Mouse (Mus musculus) MEL (cell line): ENCODE results near the gene Palld. TPM values are rescaled to one million over a fixed set of nuclear protein-coding genes. Genes with fewer than 3 reads are reported as not detected.

Experiments
- DNase-seq: peaks from one replicate; pipeline ENCODE4 v3.0.0; 2011; ENCODE audit warnings: low read depth, low spot score
- H3K27ac ChIP-seq: 2 replicates; pipeline ENCODE4 v1.5.1; 2012; ENCODE audit warnings: low read depth, mild to moderate bottlenecking, control low read depth, low read length, moderate library complexity; ENCODE audit not compliant: control insufficient read depth
- H3K27me3 ChIP-seq, 2 experiments: fragments of 150-350 bp in 1 of 2; sonication (generic) in 1 of 2; 2 replicates each; pipeline ENCODE4 v1.6.1; 2012; ENCODE audit warnings: low read length in 2 of 2, mild to moderate bottlenecking in 2 of 2, improper control_type of control experiment in 1 of 2, moderate library complexity in 1 of 2; ENCODE audit not compliant: insufficient read depth in 2 of 2, control insufficient read depth in 1 of 2
- H3K36me3 ChIP-seq, 2 experiments: 2 replicates each; pipeline ENCODE4 v1.6.1; 2012 to 2014; ENCODE audit warnings: low read length in 2 of 2, improper control_type of control experiment in 1 of 2, inconsistent platforms in 1 of 2, mild to moderate bottlenecking in 1 of 2; ENCODE audit not compliant: insufficient read depth in 2 of 2, control insufficient read depth in 1 of 2
- H3K4me1 ChIP-seq, 2 experiments: fragments of 150-350 bp in 1 of 2; sonication (generic) in 1 of 2; 2 replicates each; pipeline ENCODE4 v1.6.1; 2012; ENCODE audit warnings: low read length in 2 of 2, improper control_type of control experiment in 1 of 2, mild to moderate bottlenecking in 1 of 2; ENCODE audit not compliant: insufficient read depth in 2 of 2, control insufficient read depth in 1 of 2
- H3K4me3 ChIP-seq, 2 experiments: fragments of 150-350 bp in 1 of 2; sonication (generic) in 1 of 2; 2 replicates each; pipeline ENCODE4 v1.5.1; 2012; ENCODE audit warnings: low read depth in 2 of 2, low read length in 2 of 2, mild to moderate bottlenecking in 2 of 2, moderate library complexity in 2 of 2, control low read depth in 1 of 2, improper control_type of control experiment in 1 of 2; ENCODE audit not compliant: control insufficient read depth in 1 of 2, insufficient read depth in 1 of 2
- H3K79me2 ChIP-seq: 2 replicates; pipeline ENCODE4 v1.6.1; 2012; ENCODE audit warnings: mild to moderate bottlenecking, low read length, moderate library complexity; ENCODE audit not compliant: control insufficient read depth, poor library complexity, insufficient read depth
- H3K9ac ChIP-seq: 2 replicates; pipeline ENCODE4 v1.6.1; 2012; ENCODE audit warnings: low read depth, mild to moderate bottlenecking, control low read depth, low read length, moderate library complexity; ENCODE audit not compliant: control insufficient read depth, poor library complexity, severe bottlenecking
- H3K9me3 ChIP-seq: fragments of 150-350 bp; sonication (generic); replicated peaks from 2 replicates; pipeline ENCODE4 v1.6.1; 2012; ENCODE audit warnings: mild to moderate bottlenecking, low read length, improper control_type of control experiment, moderate library complexity; ENCODE audit not compliant: insufficient read depth
- CHD1 ChIP-seq: IDR thresholded peaks from 2 replicates; pipeline ENCODE4 v1.6.1; 2012; ENCODE audit warnings: low read depth, mild to moderate bottlenecking, inconsistent platforms, low read length, improper control_type of control experiment
- CHD2 ChIP-seq: IDR thresholded peaks from 2 replicates; pipeline ENCODE4 v1.6.1; 2011; ENCODE audit warnings: low read length, improper control_type of control experiment
- E2F4 ChIP-seq: IDR thresholded peaks from 2 replicates; pipeline ENCODE4 v1.6.1; 2011; ENCODE audit warnings: low read depth, low read length, improper control_type of control experiment, borderline replicate concordance
- ELF1 ChIP-seq: IDR thresholded peaks from 2 replicates; pipeline ENCODE4 v1.6.1; 2014; ENCODE audit warnings: low read depth, mild to moderate bottlenecking, inconsistent platforms, low read length, improper control_type of control experiment, moderate library complexity
- EP300 ChIP-seq, 2 experiments: IDR thresholded peaks; 2 replicates each; pipeline ENCODE4 v1.6.1; 2011; ENCODE audit warnings: improper control_type of control experiment in 2 of 2, low read length in 2 of 2, low read depth in 1 of 2, mild to moderate bottlenecking in 1 of 2
- ETS1 ChIP-seq: IDR thresholded peaks from 2 replicates; pipeline ENCODE4 v1.6.1; 2012; ENCODE audit warnings: low read depth, mild to moderate bottlenecking, inconsistent platforms, low read length, improper control_type of control experiment, moderate library complexity
- GATA1 ChIP-seq: IDR thresholded peaks from 2 replicates; pipeline ENCODE4 v1.6.1; 2011; ENCODE audit warnings: low read depth, low read length, improper control_type of control experiment
- HCFC1 ChIP-seq: IDR thresholded peaks from 2 replicates; pipeline ENCODE4 v1.6.1; 2012; ENCODE audit warnings: low read depth, mild to moderate bottlenecking, inconsistent platforms, low read length, improper control_type of control experiment, moderate library complexity
- KAT2A ChIP-seq: conservative IDR thresholded peaks from 2 replicates; pipeline ENCODE4 v1.6.1; 2012; ENCODE audit warnings: low read depth, low read length, improper control_type of control experiment, inconsistent platforms
- MAFK ChIP-seq: IDR thresholded peaks from 2 replicates; pipeline ENCODE4 v1.6.1; 2011; ENCODE audit warnings: low read depth, mild to moderate bottlenecking, low read length, improper control_type of control experiment, borderline replicate concordance
- MAZ ChIP-seq: IDR thresholded peaks from 2 replicates; pipeline ENCODE4 v1.6.1; 2012; ENCODE audit warnings: low read depth, mild to moderate bottlenecking, inconsistent platforms, low read length, improper control_type of control experiment
- MEF2A ChIP-seq: IDR thresholded peaks from 2 replicates; pipeline ENCODE4 v1.6.1; 2014; ENCODE audit warnings: low read depth, mild to moderate bottlenecking, inconsistent platforms, low read length, improper control_type of control experiment; ENCODE audit not compliant: poor library complexity, insufficient replicate concordance, severe bottlenecking; ENCODE audit errors: extremely low read depth
- MXI1 ChIP-seq: IDR thresholded peaks from 2 replicates; pipeline ENCODE4 v1.6.1; 2011; ENCODE audit warnings: mild to moderate bottlenecking, low read depth, low read length, improper control_type of control experiment
- MYB ChIP-seq: IDR thresholded peaks from 2 replicates; pipeline ENCODE4 v1.6.1; 2011; ENCODE audit warnings: mild to moderate bottlenecking, low read depth, low read length, improper control_type of control experiment
- POLR2AphosphoS2 ChIP-seq: IDR thresholded peaks from 2 replicates; pipeline ENCODE4 v1.6.1; 2011; ENCODE audit warnings: low read length, improper control_type of control experiment
- POLR2AphosphoS5 ChIP-seq: IDR thresholded peaks from 2 replicates; pipeline ENCODE4 v1.6.1; 2012; ENCODE audit warnings: low read depth, borderline replicate concordance, mild to moderate bottlenecking, inconsistent platforms, low read length, moderate library complexity, mixed read lengths
- RAD21 ChIP-seq: IDR thresholded peaks from 2 replicates; pipeline ENCODE4 v1.6.1; 2011; ENCODE audit warnings: mild to moderate bottlenecking, low read depth, low read length, improper control_type of control experiment
- RCOR1 ChIP-seq: IDR thresholded peaks from 2 replicates; pipeline ENCODE4 v1.6.1; 2012; ENCODE audit warnings: low read depth, mild to moderate bottlenecking, inconsistent platforms, low read length, improper control_type of control experiment
- TAL1 ChIP-seq: IDR thresholded peaks from 2 replicates; pipeline ENCODE4 v1.6.1; 2012; ENCODE audit warnings: mild to moderate bottlenecking, inconsistent platforms, low read length, moderate library complexity, mixed read lengths
- TBP ChIP-seq: IDR thresholded peaks from 2 replicates; pipeline ENCODE4 v1.8.0; 2011; ENCODE audit warnings: low read depth, low read length, improper control_type of control experiment
- TCF12 ChIP-seq: IDR thresholded peaks from 2 replicates; pipeline ENCODE4 v1.6.1; 2014; ENCODE audit warnings: low read depth, mild to moderate bottlenecking, inconsistent platforms, low read length, improper control_type of control experiment, moderate library complexity
- USF2 ChIP-seq, 2 experiments: IDR thresholded peaks; 2 replicates each; pipeline ENCODE4 v1.6.1; 2011 to 2012; ENCODE audit warnings: improper control_type of control experiment in 2 of 2, low read length in 2 of 2, borderline replicate concordance in 1 of 2, inconsistent platforms in 1 of 2, low read depth in 1 of 2, mild to moderate bottlenecking in 1 of 2; ENCODE audit not compliant: insufficient read depth in 1 of 2
- ZC3H11A ChIP-seq: IDR thresholded peaks from 2 replicates; pipeline ENCODE4 v1.6.1; 2012; ENCODE audit warnings: low read depth, mild to moderate bottlenecking, inconsistent platforms, low read length, improper control_type of control experiment
- ZMIZ1 ChIP-seq: IDR thresholded peaks from 2 replicates; pipeline ENCODE4 v1.6.1; 2012; ENCODE audit warnings: low read depth, mild to moderate bottlenecking, inconsistent platforms, low read length, improper control_type of control experiment, moderate library complexity
- ZNF384 ChIP-seq: IDR thresholded peaks from 2 replicates; pipeline ENCODE4 v1.6.1; 2012; ENCODE audit warnings: low read depth, mild to moderate bottlenecking, inconsistent platforms, low read length, improper control_type of control experiment
- polyA plus RNA-seq, 2 experiments: library from polyadenylated mRNA; stranded (reverse) in 1 of 2; unstranded in 1 of 2; fragments of >175 nt in 1 of 2; fragments of >200 nt in 1 of 2; gene quantifications; 2 replicates each; pipeline versions ENCODE4 v1.2.1 to v1.2.4; 2012; ENCODE audit warnings: low replicate concordance in 2 of 2, low read depth in 1 of 2; ENCODE audit not compliant: insufficient read length in 2 of 2, insufficient read depth in 1 of 2, missing spikeins in 1 of 2
- total RNA-seq: library from RNA; depleted of rRNA; stranded (reverse); fragments of 300-350 nt; gene quantifications from 2 replicates; pipeline ENCODE4 v1.2.3, GENCODE M21; 2012

The Palld gene
- total and polyA plus RNA-seq, 3 experiments: 0.23 to 1.9 TPM; not detected in 1

GRCm38 (mm10) chr8:61590551-61591431 is 311.7 kb downstream of the Palld start:
- H3K4me3 ChIP-seq: no peak overlapping the region

GRCm38 (mm10) chr8:61589972-61590391 is 312.5 kb downstream of the Palld start:
- no peak for DNase-seq
- H3K4me3 ChIP-seq: no peak overlapping the region

More at GRCm38 (mm10) chr8:61590551-61591431, 311.7 kb downstream of the Palld start:
- no peaks in the 10 kb centered on the region for H3K79me2 ChIP-seq
- H3K36me3 ChIP-seq: no peaks in the 10 kb centered on the region
- no peaks in the 10 kb centered on the region for H3K9me3 ChIP-seq
- H3K9ac ChIP-seq: no peak overlapping the region
- no peaks in the 10 kb centered on the region for H3K4me1 ChIP-seq
- H3K27ac ChIP-seq: no peak overlapping the region
- H3K27me3 ChIP-seq: no peaks in the 10 kb centered on the region; a peak in 1 of 4 replicates
- no peak for DNase-seq
- no peak for TF ChIP-seq RAD21
- no peak for TF ChIP-seq MEF2A
- TF ChIP-seq TBP: no peak
- no peak for TF ChIP-seq E2F4
- TF ChIP-seq ELF1: no peak
- no peak for TF ChIP-seq ZMIZ1
- no peak for TF ChIP-seq MXI1
- TF ChIP-seq ETS1: no peak
- no peak for TF ChIP-seq KAT2A
- no peak for TF ChIP-seq MYB
- TF ChIP-seq ZNF384: no peak

GRCm38 (mm10) chr8:61588336-61588735 is 314.2 kb downstream of the Palld start:
- DNase-seq: no peak
- Histone ChIP-seq H3K79me2 (no peaks in the 10 kb centered on the region), H3K4me1 (no peaks in the 10 kb centered on the region), H3K36me3 (no peaks in the 10 kb centered on the region), H3K4me3 (no peak overlapping the region), H3K27me3 (no peaks in the 10 kb centered on the region), H3K9me3 (no peaks in the 10 kb centered on the region), H3K27ac (no peak overlapping the region), H3K9ac (no peak overlapping the region)
- TF ChIP-seq MEF2A (no peak), USF2 (IDR thresholded peaks at IDR 0.05; ENCODE audit: borderline replicate concordance in 1 of 2, insufficient read depth in 1 of 2, low read depth in 1 of 2, low read length in 2 of 2) (no peak), MAFK (no peak), MAZ (no peak), ELF1 (no peak), HCFC1 (no peak), ZC3H11A (no peak), POLR2AphosphoS5 (no peak), EP300 (IDR thresholded peaks at IDR 0.05; ENCODE audit: low read depth in 1 of 2, low read length in 2 of 2) (no peak), CHD2 (no peak), RCOR1 (no peak), TAL1 (no peak), POLR2AphosphoS2 (no peak), E2F4 (no peak), GATA1 (no peak)

More at GRCm38 (mm10) chr8:61589972-61590391, 312.5 kb downstream of the Palld start:
- Histone ChIP-seq H3K27me3 (no peaks in the 10 kb centered on the region; a peak in 1 of 4 replicates), H3K36me3 (no peaks in the 10 kb centered on the region), H3K9me3 (no peaks in the 10 kb centered on the region), H3K27ac (no peak overlapping the region), H3K9ac (no peak overlapping the region), H3K4me1 (no peaks in the 10 kb centered on the region), H3K79me2 (no peaks in the 10 kb centered on the region)
- TF ChIP-seq EP300 (IDR thresholded peaks at IDR 0.05; ENCODE audit: low read depth in 1 of 2, low read length in 2 of 2) (no peak), CHD1 (no peak), ZMIZ1 (no peak), TCF12 (no peak), POLR2AphosphoS2 (no peak)
- TF ChIP-seq, all 39 proteins: peak for 0
